Mouse (Mus musculus) lung, postnatal 4 days (tissue): ENCODE results near the gene Tmem140.
A peak's percentile ranks its signal among the peaks of the same experiment; 100 is the strongest.

ENCODE experiments used
- DNase-seq, 2 experiments: peaks; one replicate each; pipeline ENCODE4 v3.0.0; 2021

The Tmem140 gene

DNA sequence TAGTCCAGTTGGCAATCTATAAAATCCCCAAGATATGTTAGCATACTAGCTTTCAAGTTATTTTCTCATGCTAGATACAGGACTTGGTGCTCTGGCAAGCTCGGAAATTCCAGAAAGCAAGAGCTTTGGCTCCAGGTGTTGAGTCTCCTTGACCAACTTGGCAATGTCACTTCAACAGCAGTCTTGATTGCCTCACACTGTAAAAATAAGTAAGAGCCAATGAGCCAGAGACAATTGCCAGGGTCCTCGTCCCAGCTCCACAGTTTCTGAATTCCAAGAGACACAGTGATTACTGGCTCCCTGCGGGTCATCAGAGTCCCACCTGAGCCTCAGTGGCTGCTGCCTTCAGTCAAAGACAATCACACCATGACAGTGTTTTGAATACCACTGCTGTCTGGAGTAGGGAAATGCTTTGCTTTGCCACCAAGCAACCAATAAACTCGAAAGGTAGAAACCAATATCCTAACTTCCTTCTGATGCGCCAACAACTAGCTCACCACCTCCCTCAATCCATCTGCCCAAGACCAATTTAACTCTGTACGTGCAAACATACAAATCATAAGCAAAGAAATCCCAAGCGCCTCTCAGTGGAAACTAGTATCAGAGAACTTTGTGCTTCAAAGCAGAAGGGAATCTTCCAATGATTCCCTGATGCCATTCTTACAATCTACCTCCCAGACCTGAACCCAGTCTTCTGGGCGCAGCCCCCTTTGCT is 46.8 kb downstream of the Tmem140 start:
- DNase-seq, result no peak

DNA sequence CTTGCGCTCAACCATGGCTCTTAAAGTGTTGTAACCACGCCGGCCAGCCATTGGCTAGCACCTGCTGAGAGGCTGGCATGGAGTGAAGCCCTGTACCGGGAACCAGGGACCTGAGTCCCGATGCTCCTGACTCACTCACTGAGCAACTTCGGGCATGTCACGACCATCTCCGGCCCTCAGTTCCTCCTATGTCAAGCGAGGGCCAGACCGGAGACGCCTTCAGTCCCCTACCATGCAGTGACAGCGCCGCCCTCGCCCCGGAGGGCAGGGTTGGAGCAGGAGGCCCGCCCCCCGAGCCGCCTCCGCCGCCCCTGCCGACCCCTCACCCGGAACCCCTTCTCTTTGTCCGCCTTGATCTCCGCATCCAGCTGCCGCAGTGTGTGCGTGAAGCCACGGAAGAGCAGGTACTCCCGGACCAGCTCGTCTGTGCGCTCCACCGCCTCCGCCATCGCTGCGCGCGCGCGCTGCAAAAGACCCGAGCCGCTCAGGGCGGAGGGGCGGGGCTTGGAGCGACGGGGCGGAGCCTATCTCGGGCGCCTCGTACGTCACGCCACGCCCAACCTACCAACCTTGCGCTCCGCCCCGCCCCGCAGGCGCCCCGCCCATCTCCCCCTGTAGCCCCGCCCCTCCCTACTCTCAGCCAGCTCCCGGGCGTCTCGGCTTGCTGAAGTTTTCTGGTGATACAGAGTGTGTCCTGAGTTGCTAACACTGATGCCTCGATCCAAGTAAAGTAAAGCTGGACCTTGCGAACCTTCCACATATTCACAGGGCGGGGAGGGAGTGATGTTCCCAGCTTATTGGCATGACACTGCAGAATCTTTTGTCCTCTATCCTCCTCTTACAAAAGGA is 47.6 kb downstream of the Tmem140 start, which contains the start of gene Wdr91:
Gene Wdr91 (minus strand): TSS at position 506 of the 849 bp plus-strand sequence.
- DNase-seq, result peak; percentile 93 to 96

DNA sequence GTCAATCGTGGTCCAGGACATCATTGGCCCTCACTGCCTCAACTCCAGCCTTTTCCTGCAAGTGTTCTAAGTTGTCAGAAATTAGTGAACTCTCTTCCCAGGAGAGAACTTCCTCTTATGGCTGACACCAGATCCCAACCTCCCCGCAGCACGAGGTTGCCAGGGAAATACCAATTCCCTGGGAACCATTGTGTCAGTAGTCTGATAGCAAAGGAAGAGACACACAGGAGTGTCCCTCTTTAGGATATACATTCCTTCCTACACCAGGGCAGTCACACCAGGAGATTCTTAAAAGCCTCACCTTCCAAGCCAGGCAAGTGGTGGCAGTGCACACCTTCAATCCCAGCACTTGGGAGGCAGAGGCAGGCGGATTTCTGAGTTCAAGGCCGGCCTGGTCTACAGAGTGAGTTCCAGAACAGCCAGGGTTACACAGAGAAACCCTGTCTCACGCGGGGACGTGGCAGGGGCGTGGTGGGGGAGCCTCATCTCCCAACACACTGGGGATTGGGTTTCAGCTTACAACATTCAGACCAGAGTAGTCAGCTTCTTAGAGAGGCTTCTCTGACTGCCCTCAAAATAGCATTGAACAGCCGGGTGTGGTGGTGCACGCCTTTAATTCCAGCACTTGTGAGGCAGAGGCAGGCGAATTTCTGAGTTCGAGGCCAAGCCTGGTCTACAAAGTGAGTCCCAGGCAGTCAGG is 50.5 kb downstream of the Tmem140 start:
- DNase-seq, result no peak

DNA sequence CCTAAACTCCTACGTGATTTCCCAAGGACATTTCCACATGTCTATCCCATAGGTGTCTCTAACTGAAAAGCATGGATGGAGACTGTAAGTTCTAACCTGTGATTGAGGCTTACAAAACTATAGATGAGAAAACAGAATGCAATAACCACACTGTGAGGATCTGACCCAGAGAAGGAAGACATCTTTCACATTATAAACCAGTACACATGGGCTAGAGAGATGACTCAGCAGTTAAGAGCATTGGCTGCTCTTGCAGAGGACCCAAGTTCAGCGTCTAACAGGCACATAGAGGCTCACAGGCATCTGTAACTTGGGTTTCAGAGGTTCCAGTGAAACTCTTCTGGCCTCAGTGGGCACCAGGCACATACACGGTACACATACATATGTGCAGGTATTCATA is 51.5 kb downstream of the Tmem140 start:
- DNase-seq, result no peak

DNA sequence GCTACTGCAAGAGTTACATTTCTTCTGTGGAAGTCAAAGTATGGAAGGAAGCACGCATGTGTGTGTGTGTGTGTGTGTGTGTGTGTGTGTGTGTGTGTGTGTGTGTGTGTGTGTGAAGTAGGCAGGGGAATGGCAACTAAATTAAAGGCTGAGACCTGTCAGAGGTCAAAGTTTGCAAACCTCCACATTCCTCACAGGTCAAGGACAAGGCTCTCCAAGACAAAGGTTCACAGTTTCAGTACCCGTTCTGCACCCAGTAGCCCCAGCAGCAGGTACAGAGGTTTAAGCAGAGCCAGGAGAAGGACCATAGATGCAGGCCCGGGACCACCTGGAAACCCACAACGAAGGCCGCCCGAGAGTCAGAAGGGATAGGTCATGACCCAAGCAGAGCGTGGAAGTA is 56.2 kb downstream of the Tmem140 start:
- DNase-seq, result no peak

DNA sequence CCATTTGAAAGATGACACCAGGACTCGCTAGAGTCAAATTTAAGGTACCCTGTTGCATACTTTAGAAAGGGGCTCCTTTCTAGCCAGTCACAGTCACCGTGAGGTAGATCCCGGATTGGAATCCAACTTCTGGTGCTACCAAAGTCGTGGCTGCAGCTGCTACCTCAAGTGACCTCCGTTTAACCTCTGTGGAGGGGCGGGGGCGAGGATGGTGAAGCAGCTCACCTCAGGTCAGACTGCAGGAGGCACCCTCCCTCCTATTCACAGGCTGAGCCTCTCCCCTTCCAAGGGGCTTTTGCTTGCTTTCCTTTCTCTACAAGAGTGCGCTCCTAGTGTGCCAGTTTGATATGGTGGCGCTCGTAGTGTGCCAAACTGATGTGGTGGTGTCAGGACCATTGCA is 57.0 kb downstream of the Tmem140 start, which contains the start of gene Stra8:
Gene Stra8 (plus strand): TSS at position 208 of the 400 bp plus-strand sequence.
- no peak for DNase-seq

DNA sequence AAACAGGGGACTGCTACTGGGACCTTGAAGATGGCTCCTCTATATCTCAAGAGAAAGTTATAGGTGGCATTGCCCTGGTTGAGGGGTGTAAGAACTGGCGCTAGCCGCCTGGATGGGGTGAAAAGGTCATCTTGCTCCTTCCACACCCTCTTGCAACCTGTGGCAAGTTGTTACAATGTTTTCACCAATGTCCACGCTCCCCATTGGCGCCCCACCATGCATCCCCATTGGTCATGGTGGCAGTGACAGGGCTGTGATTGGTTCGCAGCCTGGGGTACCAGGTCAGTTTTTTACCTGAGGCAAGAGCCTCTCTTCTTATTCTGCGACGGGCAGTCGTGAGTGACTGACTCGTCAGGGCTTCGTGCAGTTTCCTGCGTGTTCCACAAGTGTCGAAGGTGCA is 57.7 kb downstream of the Tmem140 start:
- no peak for DNase-seq

DNA sequence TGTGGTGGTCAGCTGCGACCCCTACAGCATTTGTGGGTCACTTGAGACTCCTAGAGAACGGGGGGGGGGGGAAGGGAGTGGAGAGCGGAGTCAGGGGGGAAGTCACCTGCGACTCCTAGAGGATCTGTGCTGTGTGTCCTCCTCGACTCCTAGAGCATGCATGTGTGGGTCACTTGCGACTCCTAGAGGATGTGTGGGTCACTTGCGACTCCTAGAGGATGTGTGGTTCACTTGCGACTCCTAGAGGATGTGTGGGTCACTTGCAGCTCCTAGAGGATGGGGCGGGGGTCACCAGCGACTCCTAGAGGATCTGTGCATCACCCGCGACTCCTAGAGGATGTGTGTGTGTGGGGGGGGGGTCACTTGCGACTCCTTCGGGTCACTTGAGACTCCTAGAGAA is 59.0 kb downstream of the Tmem140 start:
- peak; percentile 71 to 79 for DNase-seq
